Mouse (Mus musculus) ES-E14 (cell line): ENCODE data around the gene Atp6v0e. TPM values are rescaled to one million over a fixed set of nuclear protein-coding genes. Genes with fewer than 3 reads are reported as not detected.

ENCODE experiments used
- DNase-seq: peaks from one replicate; pipeline ENCODE4 v3.0.0-alpha.2; 2013; ENCODE audit warnings: low read depth, low spot score
- H3K27ac ChIP-seq: 2 replicates; pipeline ENCODE4 v1.5.1; 2012; ENCODE audit warnings: low read depth, mild to moderate bottlenecking, low read length, moderate library complexity, mixed read lengths; ENCODE audit not compliant: poor library complexity, insufficient read depth, severe bottlenecking
- H3K36me3 ChIP-seq: 2 replicates; pipeline ENCODE4 v1.6.1; 2012; ENCODE audit warnings: mild to moderate bottlenecking, low read length, moderate library complexity, mixed read lengths; ENCODE audit not compliant: control insufficient read depth, poor library complexity, insufficient read depth, severe bottlenecking
- H3K4me1 ChIP-seq, 2 experiments: fragments of 150-350 bp in 1 of 2; sonication (generic) in 1 of 2; 2 replicates each; pipeline ENCODE4 v1.6.1; 2012; ENCODE audit warnings: low read length in 2 of 2, mild to moderate bottlenecking in 1 of 2, mixed read lengths in 1 of 2; ENCODE audit not compliant: control insufficient read depth in 2 of 2, insufficient read depth in 2 of 2, poor library complexity in 1 of 2
- H3K4me3 ChIP-seq, 2 experiments: fragments of 150-350 bp in 1 of 2; sonication (generic) in 1 of 2; 2 replicates each; pipeline ENCODE4 v1.5.1; 2012; ENCODE audit warnings: low read length in 2 of 2, low read depth in 1 of 2, mild to moderate bottlenecking in 1 of 2, mixed read lengths in 1 of 2; ENCODE audit not compliant: insufficient read depth in 1 of 2, poor library complexity in 1 of 2, severe bottlenecking in 1 of 2
- H3K9ac ChIP-seq: 2 replicates; pipeline ENCODE4 v1.6.1; 2012; ENCODE audit warnings: low read depth, mild to moderate bottlenecking, low read length, mixed read lengths; ENCODE audit not compliant: poor library complexity, insufficient read depth, severe bottlenecking
- H3K9me3 ChIP-seq: fragments of 150-350 bp; sonication (generic); 2 replicates; pipeline ENCODE4 v1.6.1; 2012; ENCODE audit warnings: low read depth, mild to moderate bottlenecking, low read length; ENCODE audit not compliant: control insufficient read depth, insufficient read depth
- CHD2 ChIP-seq: IDR thresholded peaks from 2 replicates; pipeline ENCODE4 v1.6.1; 2014; ENCODE audit warnings: mild to moderate bottlenecking, low read depth, low read length, inconsistent platforms
- HCFC1 ChIP-seq: IDR thresholded peaks from 2 replicates; pipeline ENCODE4 v1.6.1; 2012; ENCODE audit warnings: low read length, inconsistent platforms, borderline replicate concordance; ENCODE audit not compliant: insufficient read depth
- MAFK ChIP-seq: IDR thresholded peaks from 2 replicates; pipeline ENCODE4 v1.6.1; 2014; ENCODE audit warnings: mild to moderate bottlenecking, low read depth, low read length, inconsistent platforms; ENCODE audit not compliant: insufficient read depth
- ZC3H11A ChIP-seq: IDR thresholded peaks from 2 replicates; pipeline ENCODE4 v1.6.1; 2012; ENCODE audit warnings: low read depth, mild to moderate bottlenecking, inconsistent platforms, low read length, borderline replicate concordance
- ZNF384 ChIP-seq: IDR thresholded peaks from 2 replicates; pipeline ENCODE4 v1.6.1; 2012; ENCODE audit warnings: low read depth, low read length, inconsistent platforms
- in situ Hi-C, 2 experiments: fragments of 600-800 bp; cut with MboI; formaldehyde crosslinking; loops; one replicate each; pipeline ENCODE4 v1.15.1; 2025; ENCODE audit warnings: low sequenced_read_pairs in 2 of 2, inconsistent platforms in 1 of 2; ENCODE audit not compliant: unreplicated experiment in 2 of 2
- total RNA-seq: library from RNA; depleted of rRNA; stranded (reverse); fragments of 300-350 nt; gene quantifications from 2 replicates; pipeline ENCODE4 v1.2.3, GENCODE M21; 2012; rRNA removed

Atp6v0e gene
- total RNA-seq, 1 experiment: 252 TPM

DNA sequence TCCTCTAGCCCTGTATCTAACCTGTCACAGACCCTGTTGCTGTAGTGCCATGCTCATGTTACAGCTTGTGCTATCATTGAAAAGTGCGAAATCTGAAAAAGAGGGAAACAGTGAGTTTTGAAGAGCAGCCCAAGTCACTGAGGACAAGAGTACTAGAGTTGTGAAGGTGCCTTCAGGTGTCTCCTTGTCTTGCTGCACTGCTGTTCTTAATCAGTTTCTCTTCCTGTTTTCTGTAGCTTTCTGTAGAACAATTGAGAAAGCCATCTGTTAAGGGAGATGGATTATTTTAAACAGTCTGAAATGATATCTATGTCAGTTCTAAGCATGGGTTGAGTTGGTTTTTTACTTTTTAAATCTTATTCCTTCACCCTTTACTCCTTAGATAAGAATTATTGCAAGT, 63.6 kb downstream of the Atp6v0e start:
- H3K4me3 ChIP-seq: no peak overlapping the region
- no peaks in the 10 kb centered on the region for H3K36me3 ChIP-seq
- DNase-seq: no peak
- H3K9me3 ChIP-seq: no peaks in the 10 kb centered on the region
- TF ChIP-seq HCFC1 (no peak), ZC3H11A (no peak), CHD2 (no peak), MAFK (no peak), ZNF384 (no peak)
- in situ Hi-C loops: no loop called here
- H3K4me1 ChIP-seq: no peaks in the 10 kb centered on the region
- H3K9ac ChIP-seq: no peak overlapping the region
- no peak overlapping the region for H3K27ac ChIP-seq

DNA sequence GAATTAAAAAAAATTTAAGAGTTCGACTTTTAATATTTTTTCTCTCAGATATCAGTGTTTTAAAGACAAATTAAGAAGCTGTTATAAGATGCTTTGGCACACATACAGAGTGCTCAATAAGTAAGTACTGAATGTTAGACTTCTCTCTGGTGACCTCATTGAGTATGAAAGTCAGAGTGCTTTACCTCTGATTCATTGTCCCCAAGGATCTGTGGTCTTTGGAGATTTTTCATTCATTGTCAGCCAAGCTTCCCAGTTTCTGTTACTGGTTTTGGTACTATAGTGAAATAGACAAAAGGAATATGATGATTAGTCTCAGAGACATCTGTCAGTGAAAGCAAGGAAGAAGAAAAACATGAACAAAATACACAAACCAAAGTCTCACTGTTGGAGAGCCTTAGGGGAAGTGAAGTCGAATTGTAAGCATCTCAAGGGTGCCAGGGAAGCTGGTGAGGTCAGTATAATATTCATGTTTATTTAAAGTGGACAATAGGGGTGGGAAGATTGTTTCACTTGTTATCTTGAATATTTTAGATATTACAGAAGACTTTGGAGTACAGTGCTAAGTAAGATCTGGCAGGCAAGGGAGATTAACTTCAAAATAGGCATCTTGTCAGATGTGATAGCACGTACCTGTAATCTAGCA, 64.2 kb downstream of the Atp6v0e start:
- Histone ChIP-seq H3K27ac (no peak overlapping the region), H3K36me3 (no peaks in the 10 kb centered on the region), H3K4me1 (no peaks in the 10 kb centered on the region), H3K9me3 (no peaks in the 10 kb centered on the region), H3K4me3 (no peak overlapping the region), H3K9ac (no peak overlapping the region)
- TF ChIP-seq MAFK: no peak
- TF ChIP-seq ZNF384: no peak
- no peak for TF ChIP-seq CHD2
- TF ChIP-seq HCFC1: no peak
- no peak for TF ChIP-seq ZC3H11A
- no peak for DNase-seq
- in situ Hi-C loops: no loop called here

DNA sequence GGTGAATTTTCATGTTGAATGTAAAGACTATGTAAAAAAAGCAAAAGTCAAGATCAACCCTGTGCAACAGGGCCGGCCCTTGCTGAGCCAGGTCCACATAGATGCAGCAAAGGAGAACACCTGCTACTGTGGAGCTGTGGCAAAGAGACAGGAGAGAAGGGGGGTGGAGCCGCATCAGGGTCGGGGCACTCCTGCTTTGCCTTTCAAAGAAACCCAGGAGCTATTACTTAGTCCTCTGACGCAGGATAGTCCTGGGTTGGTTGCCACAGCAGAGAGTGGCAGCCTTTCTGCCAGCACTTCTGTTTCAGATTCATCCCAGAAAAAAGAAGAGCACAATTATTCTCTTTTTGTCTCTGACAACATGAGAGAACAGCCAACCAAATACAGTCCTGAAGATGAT, 79.5 kb downstream of the Atp6v0e start:
- no peak for DNase-seq
- TF ChIP-seq MAFK (no peak), ZC3H11A (no peak), CHD2 (no peak), ZNF384 (no peak), HCFC1 (no peak)
- Histone ChIP-seq H3K4me1 (no peaks in the 10 kb centered on the region), H3K27ac (no peak overlapping the region), H3K9ac (no peak overlapping the region), H3K4me3 (no peak overlapping the region), H3K9me3 (no peaks in the 10 kb centered on the region), H3K36me3 (no peaks in the 10 kb centered on the region)
- in situ Hi-C loops: no loop called here

DNA sequence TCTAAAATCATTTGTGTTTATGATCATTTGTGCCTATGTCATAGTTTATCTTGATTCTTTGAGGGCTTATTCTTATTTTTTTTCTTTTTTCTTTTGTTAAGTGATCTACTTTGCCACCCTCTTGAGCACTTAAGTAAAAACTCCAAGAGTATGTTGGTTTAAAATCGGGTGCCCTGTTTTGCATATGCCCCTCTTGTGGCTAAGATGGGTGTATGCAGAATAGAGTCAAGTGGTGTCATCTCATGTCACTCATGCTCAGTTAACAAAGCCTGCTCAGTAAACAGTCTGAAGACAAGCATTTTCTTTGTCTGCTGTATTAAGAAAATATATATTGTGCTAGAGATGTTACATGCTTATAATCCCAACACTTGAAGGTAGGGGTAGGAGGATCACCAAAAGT, 80.3 kb downstream of the Atp6v0e start:
- in situ Hi-C loops: no loop called here
- no peaks in the 10 kb centered on the region for H3K4me1 ChIP-seq
- no peak overlapping the region for H3K27ac ChIP-seq
- no peaks in the 10 kb centered on the region for H3K36me3 ChIP-seq
- H3K4me3 ChIP-seq: no peak overlapping the region
- no peak overlapping the region for H3K9ac ChIP-seq
- no peak for DNase-seq
- no peaks in the 10 kb centered on the region for H3K9me3 ChIP-seq
- TF ChIP-seq ZC3H11A: no peak
- TF ChIP-seq MAFK: no peak
- TF ChIP-seq HCFC1: no peak
- TF ChIP-seq CHD2: no peak
- TF ChIP-seq ZNF384: no peak

Other genes starting within 250 kb of the Atp6v0e start
- 0.71 and 0.79 TPM in 2 replicates for gene Neurl1b, start 248.4 kb upstream of the Atp6v0e start, total RNA-seq
- 97.5 and 142 TPM in 2 replicates for gene Ergic1, start 101.7 kb upstream of the Atp6v0e start, total RNA-seq
- gene Dusp1, start 101.1 kb upstream of the Atp6v0e start, total RNA-seq: 20.0 and 21.2 TPM in 2 replicates
- 16.6 and 36.3 TPM in 2 replicates for gene Crebrf, start 52.4 kb downstream of the Atp6v0e start, total RNA-seq
- gene Bnip1, start 117.8 kb downstream of the Atp6v0e start, total RNA-seq: 24.5 and 26.1 TPM in 2 replicates
- gene Nkx2-5, start 181.8 kb downstream of the Atp6v0e start, total RNA-seq: 1.1 and 3.0 TPM in 2 replicates